Mouse (Mus musculus) hindbrain, embryonic 13.5 days (tissue): ENCODE measurements around the gene Lpo. TPM values are rescaled to one million over a fixed set of nuclear protein-coding genes. Genes with fewer than 3 reads are reported as not detected.

ENCODE experiments used
- ATAC-seq: fragments of 200-750 bp; cut with Nextera tagmentation; 2 replicates; pipeline ENCODE4 v1.8.0; 2017; ENCODE audit warnings: moderate TSS enrichment; ENCODE audit not compliant: low FRiP score
- H3K27ac ChIP-seq: fragments of 300-500 bp; sonication (generic); 2 replicates; pipeline ENCODE4 v1.5.1; 2015; ENCODE audit warnings: inconsistent platforms, mild to moderate bottlenecking, moderate library complexity
- H3K27me3 ChIP-seq: fragments of 300-500 bp; sonication (generic); 2 replicates; pipeline ENCODE4 v1.6.1; 2015; ENCODE audit warnings: mild to moderate bottlenecking, inconsistent platforms
- H3K36me3 ChIP-seq: fragments of 300-500 bp; sonication (generic); 2 replicates; pipeline ENCODE4 v1.6.1; 2015; ENCODE audit warnings: mild to moderate bottlenecking, inconsistent platforms
- H3K4me1 ChIP-seq: fragments of 300-500 bp; sonication (generic); replicated peaks from 2 replicates; pipeline ENCODE4 v1.6.1; 2015; ENCODE audit warnings: inconsistent platforms
- H3K4me2 ChIP-seq: fragments of 300-500 bp; sonication (generic); 2 replicates; pipeline ENCODE4 v1.6.1; 2015; ENCODE audit warnings: inconsistent platforms, mild to moderate bottlenecking, moderate library complexity
- H3K4me3 ChIP-seq: fragments of 300-500 bp; sonication (generic); 2 replicates; pipeline ENCODE4 v1.5.1; 2015; ENCODE audit warnings: mild to moderate bottlenecking, inconsistent platforms
- H3K9ac ChIP-seq: fragments of 300-500 bp; sonication (generic); 2 replicates; pipeline ENCODE4 v1.6.1; 2015; ENCODE audit warnings: mild to moderate bottlenecking, inconsistent platforms
- H3K9me3 ChIP-seq: fragments of 300-500 bp; sonication (generic); 2 replicates; pipeline ENCODE4 v1.6.1; 2016; ENCODE audit warnings: inconsistent platforms
- WGBS: fragments of 180-500 bp; shearing (Covaris S2); methylation state at CpG from one replicate; pipeline ENCODE4 v1.1.7; 2015; 5-methylcytosine and 5-hydroxymethylcytosine counted together
- polyA plus RNA-seq: library from polyadenylated mRNA; unstranded; fragments of >200 nt; fragmentation: Nextera tagmentation; extraction: Ambion mirVana; gene quantifications from 2 replicates; pipeline ENCODE4 v1.2.1, GENCODE M21; 2015

Gene Lpo
- polyA plus RNA-seq, 1 experiment from 2014 or later = 1.5 TPM

DNA sequence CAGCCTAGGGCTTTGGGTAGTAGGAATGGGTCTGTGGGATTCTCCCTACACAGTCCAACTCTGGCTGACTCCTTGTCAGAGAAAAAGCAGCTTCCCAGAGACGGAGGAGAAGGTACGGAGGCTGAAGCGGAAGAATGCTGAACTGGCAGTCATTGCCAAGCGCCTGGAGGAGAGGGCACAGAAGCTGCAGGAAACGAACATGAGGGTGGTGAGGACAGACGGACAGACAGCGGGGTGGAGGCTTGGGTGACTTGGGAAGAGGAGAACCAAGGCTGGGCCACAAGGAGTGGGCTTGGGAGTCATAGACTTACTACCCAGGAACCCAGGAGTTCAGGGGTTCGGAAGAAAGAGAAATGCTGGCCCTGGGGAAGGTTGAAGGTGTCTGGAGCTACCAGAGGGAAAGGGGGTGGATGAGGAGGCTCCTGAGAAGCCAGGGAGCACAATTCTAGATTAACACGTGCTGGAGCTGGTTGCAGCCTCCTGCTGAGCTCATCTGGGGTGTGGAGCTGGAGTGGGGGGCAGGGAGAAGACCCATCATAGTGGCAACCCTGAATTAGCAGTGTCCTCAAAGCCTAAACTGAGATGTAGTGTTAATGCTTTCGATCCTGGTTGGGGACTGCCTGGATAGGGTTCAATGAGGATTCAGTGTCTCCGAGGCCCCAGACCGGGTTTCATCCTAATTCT is 65.2 kb downstream of the Lpo start:
- Histone ChIP-seq H3K4me1 (peaks cover 59% of the 10 kb centered on the region), H3K9me3 (no peaks in the 10 kb centered on the region), H3K9ac (peak overlapping the region; percentile 90), H3K4me3 (peak overlapping the region; percentile 72), H3K36me3 (peaks cover 19% of the 10 kb centered on the region), H3K27ac (peak overlapping the region; percentile 88), H3K27me3 (peaks cover 43% of the 10 kb centered on the region), H3K4me2 (peak overlapping the region; percentile 95)
- 46% methylated on average over 12 of the region's 12 CpGs for WGBS
- ATAC-seq = no peak

DNA sequence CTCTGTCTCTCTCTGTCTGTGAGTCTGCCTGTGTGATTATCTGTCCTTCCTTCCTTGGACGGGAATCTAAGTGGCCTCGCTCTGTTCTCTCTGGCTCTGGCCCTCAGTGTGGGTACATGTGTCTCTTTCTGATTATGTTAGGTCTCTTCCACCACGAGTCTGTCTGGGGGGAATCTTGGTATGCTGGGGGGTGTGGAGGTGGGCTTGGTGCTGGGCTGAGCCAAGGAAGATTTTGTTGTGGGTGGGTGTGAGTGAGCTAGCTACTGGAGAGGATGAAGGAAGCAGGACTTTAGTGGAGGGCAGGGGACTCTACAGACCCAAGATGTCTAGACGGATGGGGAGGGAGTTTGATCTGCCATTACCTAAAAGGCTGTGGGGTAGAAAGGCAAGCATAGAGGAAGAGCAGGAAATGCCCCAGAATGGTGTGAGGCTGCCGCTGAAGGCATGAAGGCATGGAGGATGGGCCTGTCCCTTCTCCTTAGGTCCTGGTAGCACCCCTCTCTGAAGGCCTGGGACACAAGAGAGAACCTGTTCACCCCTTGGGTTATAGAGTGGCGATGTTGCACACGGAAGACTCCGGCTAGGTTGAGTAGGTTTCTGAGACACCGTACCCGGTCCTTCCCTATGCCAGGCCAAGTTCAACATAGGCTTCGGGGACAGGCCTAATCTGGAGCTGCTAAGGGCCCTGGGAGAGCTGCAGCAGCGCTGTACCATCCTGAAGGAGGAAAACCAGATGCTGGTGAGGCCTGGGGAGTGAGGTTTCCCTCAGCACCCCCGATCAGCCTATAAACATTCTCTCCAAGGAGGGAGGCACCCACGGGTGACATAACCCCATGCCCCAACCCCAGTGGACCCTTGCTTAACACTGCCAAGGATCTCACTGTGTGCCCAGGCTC is 66.0 kb downstream of the Lpo start:
- peak overlapping the region; percentile 72 for H3K4me3 ChIP-seq
- peak overlapping the region; percentile 40; the same call in 1 of the 2 replicates for H3K27ac ChIP-seq
- H3K4me1 ChIP-seq = peaks cover 59% of the 10 kb centered on the region
- H3K36me3 ChIP-seq = peaks cover 12% of the 10 kb centered on the region
- H3K9me3 ChIP-seq = no peaks in the 10 kb centered on the region
- H3K27me3 ChIP-seq = peaks cover 44% of the 10 kb centered on the region
- peak overlapping the region; percentile 90 for H3K9ac ChIP-seq
- H3K4me2 ChIP-seq = peak overlapping the region; percentile 95
- ATAC-seq = no peak
- WGBS = 81% methylated on average over 14 of the region's 14 CpGs

DNA sequence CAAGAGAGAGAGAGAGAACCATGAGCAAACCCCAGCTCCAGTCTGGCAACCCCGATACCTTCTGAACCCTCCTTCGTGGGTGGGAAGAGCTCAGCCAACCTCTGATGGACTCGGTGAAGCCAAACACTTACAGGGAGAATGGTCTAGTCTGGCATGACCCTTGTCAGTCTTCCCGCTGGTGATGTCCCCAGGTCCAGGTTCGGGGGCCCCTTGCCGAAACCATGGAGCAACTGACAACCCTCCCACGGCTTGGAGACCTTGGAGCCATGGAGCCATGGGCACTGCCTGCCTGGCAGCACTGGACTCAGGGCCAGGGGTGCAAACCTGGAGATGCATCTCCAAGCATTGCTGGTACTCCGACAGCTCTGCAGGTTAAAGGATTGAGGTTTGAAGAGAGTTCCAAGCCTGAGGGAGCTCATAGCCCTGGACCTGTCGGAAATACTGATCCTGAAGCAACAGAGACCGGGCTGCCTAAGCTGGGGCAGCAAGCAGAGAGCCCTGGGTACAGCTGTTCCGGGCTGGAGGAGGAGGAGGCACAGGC is 66.8 kb downstream of the Lpo start:
- peaks cover 59% of the 10 kb centered on the region for H3K4me1 ChIP-seq

DNA sequence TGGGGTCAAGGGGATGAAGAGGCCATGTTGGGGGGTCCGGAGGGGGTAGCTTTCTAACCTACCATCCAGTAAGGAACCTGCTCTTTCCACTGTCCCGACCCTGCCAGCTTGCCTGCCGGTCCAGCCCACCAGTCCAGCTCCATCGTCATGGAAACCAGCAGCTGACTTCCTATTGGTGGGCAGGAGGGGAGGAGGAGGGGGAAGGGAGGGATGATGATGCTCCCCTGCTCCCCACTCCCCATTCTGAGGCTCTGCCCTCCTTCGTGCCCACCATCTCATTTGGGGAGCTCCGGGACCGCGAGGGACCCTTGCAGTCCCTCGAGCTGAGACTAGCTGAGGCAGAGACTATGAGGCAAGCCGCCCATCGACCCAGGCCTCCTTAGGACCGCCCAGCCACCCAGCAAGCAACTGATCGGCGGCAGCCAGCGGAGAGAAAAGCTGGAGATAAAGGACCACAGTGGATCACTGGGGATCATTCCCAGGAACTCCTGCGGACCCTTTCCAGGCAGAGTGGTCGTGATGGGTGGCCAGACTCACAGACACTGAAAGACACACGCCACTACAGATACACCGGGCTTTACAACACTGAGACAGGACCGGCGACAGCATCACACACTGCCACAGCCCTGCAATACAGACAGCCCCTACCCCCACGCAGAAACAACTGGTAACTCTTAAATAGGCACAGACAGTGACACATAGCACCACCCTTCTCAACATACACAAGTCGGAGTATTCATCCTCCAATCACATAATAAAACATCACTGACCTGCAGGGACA is 67.6 kb downstream of the Lpo start, which contains the start of gene Tspoap1:
Tspoap1 (plus strand) TSS at position 241 of the 781 bp plus-strand sequence.
- H3K9me3 ChIP-seq = no peaks in the 10 kb centered on the region
- peak within 1 kb of the TSS; percentile 95 for H3K4me2 ChIP-seq
- H3K9ac ChIP-seq = peak within 1 kb of the TSS; percentile 90
- peaks cover 59% of the 10 kb centered on the region for H3K4me1 ChIP-seq
- no peaks in the 10 kb centered on the region for H3K36me3 ChIP-seq
- WGBS = 5% methylated on average over 23 of the region's 23 CpGs
- peak within 1 kb of the TSS; percentile 72 for H3K4me3 ChIP-seq
- peak; percentile 74 for ATAC-seq
- peaks cover 30% of the 10 kb centered on the region for H3K27me3 ChIP-seq
- peak within 1 kb of the TSS; percentile 93 for H3K27ac ChIP-seq

More for the DNA sequence above, 66.8 kb downstream of the Lpo start:
- Histone ChIP-seq H3K4me2 (peak overlapping the region; percentile 95), H3K36me3 (peaks cover 4% of the 10 kb centered on the region; the same call in 1 of the 2 replicates), H3K27me3 (peaks cover 38% of the 10 kb centered on the region), H3K9ac (peak overlapping the region; percentile 90), H3K27ac (peak overlapping the region; percentile 93), H3K4me3 (peak overlapping the region; percentile 72), H3K9me3 (no peaks in the 10 kb centered on the region)
- ATAC-seq = no peak
- WGBS = 63% methylated on average over 11 of the region's 11 CpGs

DNA sequence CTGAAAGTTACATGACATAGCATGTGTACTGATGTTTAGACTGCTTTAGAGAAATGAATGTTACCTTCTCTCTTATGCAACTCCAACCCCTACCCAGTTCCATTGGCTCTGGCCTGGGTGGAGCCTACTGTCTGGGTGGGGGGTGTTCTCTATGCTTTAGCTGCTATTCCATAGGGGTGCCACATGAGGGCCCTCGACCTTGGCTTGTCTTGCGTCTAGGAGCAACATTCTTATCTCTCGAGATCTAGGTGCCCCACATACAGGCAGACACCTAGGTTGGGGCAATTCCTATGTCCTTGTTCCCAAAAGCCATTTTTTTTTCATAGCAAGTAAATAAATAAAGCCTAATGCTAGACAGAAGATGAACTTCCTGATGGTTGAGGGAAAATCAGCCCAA is 68.5 kb downstream of the Lpo start:
- no peaks in the 10 kb centered on the region for H3K9me3 ChIP-seq
- no peaks in the 10 kb centered on the region for H3K36me3 ChIP-seq
- ATAC-seq = no peak
- peaks cover 27% of the 10 kb centered on the region for H3K27me3 ChIP-seq
- H3K27ac ChIP-seq = peak overlapping the region; percentile 93
- H3K4me3 ChIP-seq = peak overlapping the region; percentile 72; the same call in 1 of the 2 replicates
- WGBS = 4% methylated on average over 3 of the region's 3 CpGs
- peak overlapping the region; percentile 90 for H3K9ac ChIP-seq
- peaks cover 50% of the 10 kb centered on the region for H3K4me1 ChIP-seq
- peak overlapping the region; percentile 95 for H3K4me2 ChIP-seq

- H3K9me3 ChIP-seq = no peaks in the 10 kb centered on the region
- peaks cover 45% of the 10 kb centered on the region for H3K4me1 ChIP-seq
- H3K36me3 ChIP-seq = no peaks in the 10 kb centered on the region
- 79% methylated on average over 4 of the region's 4 CpGs for WGBS
- H3K4me2 ChIP-seq = 0 out of 2 replicates have a peak overlapping the region, but pooled peaks have one; percentile 95
- no peak overlapping the region for H3K4me3 ChIP-seq
- peaks cover 27% of the 10 kb centered on the region for H3K27me3 ChIP-seq
- no peak overlapping the region for H3K9ac ChIP-seq
- H3K27ac ChIP-seq = no peak overlapping the region
- no peak for ATAC-seq
Measured at GRCm38 (mm10) chr11:87758957-87759608, 69.0 kb downstream of the Lpo start.

GRCm38 (mm10) chr11:87758161-87758911 is 69.8 kb downstream of the Lpo start:
- 84% methylated on average over 7 of the region's 7 CpGs for WGBS
- ATAC-seq = no peak

DNA sequence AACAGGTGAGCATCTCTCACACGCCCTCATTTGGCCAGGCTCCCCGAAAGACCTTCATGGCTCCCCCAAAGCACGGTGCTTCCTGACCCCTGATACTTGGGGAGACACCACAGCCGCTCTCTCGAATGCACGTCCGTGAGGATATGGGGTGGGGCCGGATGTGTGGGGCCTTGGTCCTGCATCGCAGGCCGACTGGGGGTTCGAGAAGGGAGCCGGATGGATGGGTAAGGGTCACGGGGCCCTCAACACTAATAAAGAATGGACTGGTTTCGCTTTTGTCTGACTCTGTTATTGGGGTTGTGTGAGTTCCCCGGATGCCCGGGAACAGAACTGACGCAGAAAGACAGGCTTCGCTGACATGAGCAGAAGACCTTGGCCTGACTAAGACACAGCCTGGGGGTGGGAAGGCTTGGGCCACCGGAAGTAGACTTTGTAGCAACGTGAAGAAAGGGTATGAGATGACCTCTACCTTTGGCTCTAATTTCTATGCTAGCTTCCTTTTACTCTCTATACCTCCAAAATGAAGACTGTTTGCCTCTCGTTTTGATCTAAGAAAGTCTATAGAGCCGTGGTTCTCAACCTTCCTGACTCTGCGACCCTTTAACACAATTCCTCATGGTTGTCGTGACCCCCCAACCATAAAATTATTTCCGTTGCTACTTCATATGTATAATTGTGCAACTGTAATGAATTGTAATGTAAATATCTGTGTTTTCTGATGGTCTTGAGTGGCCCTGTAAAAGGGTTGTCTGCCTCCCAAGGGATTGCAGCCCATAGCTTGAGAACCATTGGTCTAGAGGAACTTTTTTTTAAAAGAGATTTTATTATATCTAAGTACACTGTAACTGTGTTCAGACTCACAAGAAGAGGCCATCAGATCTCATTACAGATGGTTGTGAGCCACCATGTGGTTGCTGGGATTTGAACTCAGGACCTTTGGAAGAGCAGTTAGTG is 70.8 kb downstream of the Lpo start:
- no peak overlapping the region for H3K9ac ChIP-seq
- H3K4me2 ChIP-seq = no peak overlapping the region
- no peak for ATAC-seq
- no peak overlapping the region for H3K27ac ChIP-seq
- no peak overlapping the region for H3K4me3 ChIP-seq
- peaks cover 19% of the 10 kb centered on the region for H3K27me3 ChIP-seq
- 86% methylated on average over 25 of the region's 25 CpGs for WGBS
- no peaks in the 10 kb centered on the region for H3K36me3 ChIP-seq
- no peaks in the 10 kb centered on the region for H3K9me3 ChIP-seq
- H3K4me1 ChIP-seq = peaks cover 27% of the 10 kb centered on the region

More at GRCm38 (mm10) chr11:87758161-87758911, 69.8 kb downstream of the Lpo start:
- Histone ChIP-seq H3K4me1 (peaks cover 37% of the 10 kb centered on the region), H3K9me3 (no peaks in the 10 kb centered on the region), H3K36me3 (no peaks in the 10 kb centered on the region), H3K27ac (no peak overlapping the region), H3K4me2 (no peak overlapping the region), H3K9ac (no peak overlapping the region), H3K4me3 (no peak overlapping the region), H3K27me3 (peaks cover 27% of the 10 kb centered on the region)
